Mouse (Mus musculus) small intestine, adult 2 months (tissue): Measurements from ENCODE around the gene Arfgap2.

Experiments used
- CTCF ChIP-seq: fragments of 200-500 bp; IDR thresholded peaks from 2 replicates; pipeline ENCODE4 v1.5.1; 2012; ENCODE audit warnings: low read depth, mild to moderate bottlenecking, control low read depth, inconsistent platforms, low read length, moderate library complexity, mixed read lengths; ENCODE audit not compliant: insufficient replicate concordance, insufficient read length; ENCODE audit errors: extremely low read depth
- POLR2A ChIP-seq: fragments of 200-500 bp; IDR thresholded peaks from 2 replicates; pipeline ENCODE4 v1.6.1; 2012; ENCODE audit warnings: low read depth, mild to moderate bottlenecking, control low read depth, inconsistent platforms, low read length, moderate library complexity

- TF ChIP-seq POLR2A, result no peak
- no peak for TF ChIP-seq CTCF
Measured at GRCm38 (mm10) chr2:91255661-91256150, 9.1 kb upstream of the Arfgap2 start, which contains the start of gene Pacsin3.
